Mouse (Mus musculus) liver, embryonic 14.5 days (tissue): ENCODE results near the gene Urb1. TPM values are rescaled to one million over a fixed set of nuclear protein-coding genes. Genes with fewer than 3 reads are reported as not detected.

Experiments
- ATAC-seq: fragments of 200-750 bp; cut with Nextera tagmentation; 2 replicates; pipeline ENCODE4 v1.8.0; 2017; ENCODE audit warnings: moderate number of reproducible peaks, mild to moderate bottlenecking, moderate library complexity; ENCODE audit not compliant: insufficient read depth
- DNase-seq, 3 experiments: peaks; one replicate each; pipeline ENCODE4 v3.0.0-alpha.2; 2012 to 2013; ENCODE audit warnings: low read depth in 3 of 3, low spot score in 3 of 3
- H3K27ac ChIP-seq: fragments of 300-500 bp; sonication (generic); 2 replicates; pipeline ENCODE4 v1.5.1; 2014; ENCODE audit warnings: moderate library complexity, mild to moderate bottlenecking, control low read depth, inconsistent platforms
- H3K27me3 ChIP-seq: fragments of 300-500 bp; sonication (generic); 2 replicates; pipeline ENCODE4 v1.6.1; 2014; ENCODE audit warnings: mild to moderate bottlenecking, low read length, moderate library complexity; ENCODE audit not compliant: control insufficient read depth, insufficient read depth
- H3K36me3 ChIP-seq: fragments of 300-500 bp; sonication (generic); replicated peaks from 2 replicates; pipeline ENCODE4 v1.6.1; 2014; ENCODE audit warnings: low read depth; ENCODE audit not compliant: control insufficient read depth, insufficient read depth
- H3K4me1 ChIP-seq, 2 experiments: fragments of 200-500 bp in 1 of 2; fragments of 300-500 bp in 1 of 2; sonication (generic) in 1 of 2; replicated peaks; 2 replicates each; pipeline ENCODE4 v1.6.1; 2012 to 2014; ENCODE audit warnings: antibody characterized with exemption in 1 of 2, inconsistent platforms in 1 of 2, low read length in 1 of 2; ENCODE audit not compliant: control insufficient read depth in 2 of 2, insufficient read depth in 2 of 2
- H3K4me2 ChIP-seq: fragments of 300-500 bp; sonication (generic); 2 replicates; pipeline ENCODE4 v1.6.1; 2014; ENCODE audit warnings: low read depth, mild to moderate bottlenecking, control low read depth, moderate library complexity
- H3K4me3 ChIP-seq, 2 experiments: fragments of 200-500 bp in 1 of 2; fragments of 300-500 bp in 1 of 2; sonication (generic) in 1 of 2; 2 replicates each; pipeline ENCODE4 v1.5.1; 2012 to 2014; ENCODE audit warnings: low read depth in 2 of 2, low read length in 2 of 2, mild to moderate bottlenecking in 2 of 2, control low read depth in 1 of 2, inconsistent platforms in 1 of 2, moderate library complexity in 1 of 2; ENCODE audit not compliant: insufficient read depth in 1 of 2
- H3K9ac ChIP-seq: fragments of 300-500 bp; sonication (generic); replicated peaks from 2 replicates; pipeline ENCODE4 v1.6.1; 2014; ENCODE audit warnings: mild to moderate bottlenecking, control low read depth, moderate library complexity
- H3K9me3 ChIP-seq: fragments of 300-500 bp; sonication (generic); 2 replicates; pipeline ENCODE4 v1.6.1; 2016; ENCODE audit warnings: low read length, mixed read lengths; ENCODE audit not compliant: control insufficient read depth
- CTCF ChIP-seq: IDR thresholded peaks from 2 replicates; pipeline ENCODE4 v1.5.1; 2016; ENCODE audit warnings: antibody characterized with exemption, low read depth, control low read depth
- EP300 ChIP-seq: IDR thresholded peaks from 2 replicates; pipeline ENCODE4 v1.6.1; 2016; ENCODE audit warnings: antibody characterized with exemption, low read depth
- WGBS: fragments of 180-500 bp; shearing (Covaris S2); extraction: QIAGEN DNeasy Blood & Tissue Kit; methylation state at CpG from one replicate; pipeline ENCODE4 v1.1.7; 2014; ENCODE audit not compliant: insufficient replicate concordance; 5-methylcytosine and 5-hydroxymethylcytosine counted together
- polyA plus RNA-seq, 2 experiments: library from polyadenylated mRNA; depleted of rRNA in 1 of 2; stranded (reverse) in 1 of 2; unstranded in 1 of 2; fragments of >200 nt; fragmentation: Nextera tagmentation in 1 of 2; extraction: Ambion mirVana in 1 of 2; gene quantifications; 2 replicates each; pipeline versions ENCODE4 v1.2.1 to v1.2.3; 2012 to 2014

Gene Urb1
- polyA plus RNA-seq, 2 experiments = 3.6 to 5.0 TPM

GRCm38 (mm10) chr16:90704161-90704825 lies 105.9 kb downstream of the Urb1 start:
- DNase-seq = no peak
- H3K27me3 ChIP-seq = no peaks in the 10 kb centered on the region

GRCm38 (mm10) chr16:90703646-90704045 lies 106.6 kb downstream of the Urb1 start:
- WGBS = 4% methylated on average over 1 of the region's 1 CpGs

More at GRCm38 (mm10) chr16:90704161-90704825, 105.9 kb downstream of the Urb1 start:
- no peaks in the 10 kb centered on the region; a peak in 1 of 4 replicates for H3K4me1 ChIP-seq
- 55% methylated on average over 13 of the region's 13 CpGs for WGBS
- H3K36me3 ChIP-seq = no peaks in the 10 kb centered on the region
- TF ChIP-seq EP300 (no peak), CTCF (no peak)
- no peaks in the 10 kb centered on the region for H3K9me3 ChIP-seq
- H3K4me2 ChIP-seq = no peak overlapping the region
- no peak overlapping the region for H3K27ac ChIP-seq
- ATAC-seq = no peak
- H3K4me3 ChIP-seq = no peak overlapping the region
- H3K9ac ChIP-seq = no peak overlapping the region

GRCm38 (mm10) chr16:90701541-90701940 lies 108.7 kb downstream of the Urb1 start:
- WGBS = 77% methylated on average over 2 of the region's 2 CpGs
- H3K27ac ChIP-seq = no peak overlapping the region
- H3K9me3 ChIP-seq = no peaks in the 10 kb centered on the region
- DNase-seq (no peak), ATAC-seq (no peak)
- H3K4me2 ChIP-seq = no peak overlapping the region
- no peak overlapping the region for H3K4me3 ChIP-seq
- TF ChIP-seq EP300 (no peak), CTCF (no peak)
- H3K36me3 ChIP-seq = no peaks in the 10 kb centered on the region
- no peak overlapping the region for H3K9ac ChIP-seq
- H3K27me3 ChIP-seq = no peaks in the 10 kb centered on the region
- no peaks in the 10 kb centered on the region; a peak in 1 of 4 replicates for H3K4me1 ChIP-seq

More at GRCm38 (mm10) chr16:90703646-90704045, 106.6 kb downstream of the Urb1 start:
- DNase-seq = no peak
- Histone ChIP-seq H3K27ac (no peak overlapping the region), H3K4me2 (no peak overlapping the region), H3K4me1 (no peaks in the 10 kb centered on the region; a peak in 1 of 4 replicates), H3K9ac (no peak overlapping the region), H3K27me3 (no peaks in the 10 kb centered on the region), H3K9me3 (no peaks in the 10 kb centered on the region), H3K36me3 (no peaks in the 10 kb centered on the region), H3K4me3 (no peak overlapping the region)
- TF ChIP-seq CTCF = no peak
- no peak for ATAC-seq

Other genes starting within 250 kb of the Urb1 start
- 23.4 and 31.1 TPM in 2 replicates for gene Mis18a, start 83.0 kb downstream of the Urb1 start, polyA plus RNA-seq (2012; rRNA removed)
- gene Mis18a, start 83.0 kb downstream of the Urb1 start, polyA plus RNA-seq (2014; fragmentation: Nextera tagmentation; extraction: Ambion mirVana) = 46.7 and 52.9 TPM in 2 replicates
- gene Mrap, start 72.2 kb downstream of the Urb1 start, polyA plus RNA-seq (2012; rRNA removed) = 44.0 and 45.1 TPM in 2 replicates
- gene Mrap, start 72.2 kb downstream of the Urb1 start, polyA plus RNA-seq (2014; fragmentation: Nextera tagmentation; extraction: Ambion mirVana) = 53.6 and 60.7 TPM in 2 replicates
- 0.11 and 0.14 TPM in 2 replicates for gene Eva1c, start 16.3 kb upstream of the Urb1 start, polyA plus RNA-seq (2012; rRNA removed)
- 0.15 and 0.23 TPM in 2 replicates for gene Eva1c, start 16.3 kb upstream of the Urb1 start, polyA plus RNA-seq (2014; fragmentation: Nextera tagmentation; extraction: Ambion mirVana)
- gene Cfap298, start 124.7 kb upstream of the Urb1 start, polyA plus RNA-seq (2012; rRNA removed) = 6.4 and 11.5 TPM in 2 replicates
- 18.4 and 21.9 TPM in 2 replicates for gene Cfap298, start 124.7 kb upstream of the Urb1 start, polyA plus RNA-seq (2014; fragmentation: Nextera tagmentation; extraction: Ambion mirVana)
- gene Synj1, start 200.9 kb upstream of the Urb1 start, polyA plus RNA-seq (2012; rRNA removed) = 13.8 and 14.6 TPM in 2 replicates
- gene Synj1, start 200.9 kb upstream of the Urb1 start, polyA plus RNA-seq (2014; fragmentation: Nextera tagmentation; extraction: Ambion mirVana) = 21.4 and 21.9 TPM in 2 replicates
- gene Paxbp1, start 234.1 kb upstream of the Urb1 start, polyA plus RNA-seq (2012; rRNA removed) = 17.4 and 25.9 TPM in 2 replicates
- gene Paxbp1, start 234.1 kb upstream of the Urb1 start, polyA plus RNA-seq (2014; fragmentation: Nextera tagmentation; extraction: Ambion mirVana) = 14.8 and 16.5 TPM in 2 replicates